Mouse (Mus musculus) liver, postnatal 0 days (tissue): Measurements from ENCODE around the gene Rtl8b. TPM values are rescaled to one million over a fixed set of nuclear protein-coding genes. Genes with fewer than 3 reads are reported as not detected.
"Not testable (repeated sequence)": the region's sequence is repeated elsewhere in the genome, so short reads cannot be mapped to it uniquely, and the experiment has no call there.

Source experiments
- ATAC-seq: fragments of 200-750 bp; cut with Nextera tagmentation; 2 replicates; pipeline ENCODE4 v1.8.0; 2017; ENCODE audit warnings: mild to moderate bottlenecking, moderate library complexity
- DNase-seq: peaks from one replicate; pipeline ENCODE4 v3.0.0-alpha.2; 2016
- H3K27ac ChIP-seq: fragments of 300-500 bp; sonication (generic); 2 replicates; pipeline ENCODE4 v1.5.1; 2014; ENCODE audit warnings: antibody characterized with exemption, moderate library complexity, mild to moderate bottlenecking, low read depth
- H3K27me3 ChIP-seq: fragments of 300-500 bp; sonication (generic); 2 replicates; pipeline ENCODE4 v1.6.1; 2014; ENCODE audit warnings: low read length, control low read depth, mixed read lengths; ENCODE audit not compliant: insufficient read depth
- H3K36me3 ChIP-seq: fragments of 300-500 bp; sonication (generic); replicated peaks from 2 replicates; pipeline ENCODE4 v1.6.1; 2014; ENCODE audit warnings: mild to moderate bottlenecking, control low read depth, low read length, moderate library complexity, mixed read lengths; ENCODE audit not compliant: insufficient read depth
- H3K4me1 ChIP-seq: fragments of 300-500 bp; sonication (generic); 2 replicates; pipeline ENCODE4 v1.6.1; 2014; ENCODE audit warnings: antibody characterized with exemption, mild to moderate bottlenecking, control low read depth; ENCODE audit not compliant: insufficient read depth
- H3K4me2 ChIP-seq: fragments of 300-500 bp; sonication (generic); 2 replicates; pipeline ENCODE4 v1.6.1; 2014; ENCODE audit warnings: low read depth, mild to moderate bottlenecking, low read length, moderate library complexity, mixed read lengths
- H3K4me3 ChIP-seq: fragments of 300-500 bp; sonication (generic); 2 replicates; pipeline ENCODE4 v1.5.1; 2014; ENCODE audit warnings: low read depth, low read length
- H3K9ac ChIP-seq: fragments of 300-500 bp; sonication (generic); replicated peaks from 2 replicates; pipeline ENCODE4 v1.6.1; 2014; ENCODE audit warnings: mild to moderate bottlenecking, moderate library complexity
- H3K9me3 ChIP-seq: fragments of 300-500 bp; sonication (generic); 2 replicates; pipeline ENCODE4 v1.6.1; 2016; ENCODE audit warnings: mild to moderate bottlenecking, control low read depth, low read length, mixed read lengths
- CTCF ChIP-seq: sonication (generic); IDR thresholded peaks from 2 replicates; pipeline ENCODE4 v1.5.1; 2016; ENCODE audit warnings: antibody characterized with exemption, low read depth
- EP300 ChIP-seq: IDR thresholded peaks from 2 replicates; pipeline ENCODE4 v1.6.1; 2016; ENCODE audit warnings: antibody characterized with exemption, low read depth, mild to moderate bottlenecking
- WGBS: fragments of 180-500 bp; shearing (Covaris S2); extraction: QIAGEN DNeasy Blood & Tissue Kit; methylation state at CpG from one replicate; pipeline ENCODE4 v1.1.7; 2014; ENCODE audit not compliant: insufficient replicate concordance; 5-methylcytosine and 5-hydroxymethylcytosine counted together
- polyA plus RNA-seq: library from polyadenylated mRNA; unstranded; fragments of >200 nt; fragmentation: Nextera tagmentation; extraction: Ambion mirVana; gene quantifications from 2 replicates; pipeline ENCODE4 v1.2.1, GENCODE M21; 2015

The Rtl8b gene
- polyA plus RNA-seq, 1 experiment from 2014 or later = 9.3 TPM

DNA sequence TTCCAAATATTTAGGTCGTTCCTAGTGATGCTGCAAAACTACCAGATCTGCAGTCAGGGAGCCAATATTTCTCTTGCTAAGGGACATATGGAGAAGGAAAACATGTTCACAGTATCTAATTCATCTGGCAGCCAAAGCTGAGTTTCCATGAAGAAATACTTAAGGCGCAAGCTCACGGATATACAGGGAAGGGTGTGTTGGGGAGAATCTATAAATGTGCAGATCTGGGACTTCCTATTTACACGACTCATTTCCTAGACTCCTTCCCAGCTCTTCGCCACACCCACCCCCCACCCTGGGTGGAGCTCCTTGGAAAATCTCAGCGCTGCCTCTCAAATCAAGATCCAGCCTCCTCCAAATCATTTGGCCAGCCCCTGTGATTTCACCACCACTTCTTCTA lies 24.3 kb downstream of the Rtl8b start:
- H3K4me3 ChIP-seq = no peak overlapping the region
- H3K9ac ChIP-seq = no peak overlapping the region
- no peak for DNase-seq
- TF ChIP-seq CTCF (no peak), EP300 (no peak)
- H3K27me3 ChIP-seq = no peaks in the 10 kb centered on the region
- H3K36me3 ChIP-seq = no peaks in the 10 kb centered on the region
- H3K9me3 ChIP-seq = no peaks in the 10 kb centered on the region
- no peak overlapping the region for H3K4me2 ChIP-seq
- no peak for ATAC-seq
- WGBS = 64% methylated on average over 6 of the region's 6 CpGs
- no peak overlapping the region for H3K27ac ChIP-seq
- H3K4me1 ChIP-seq = peaks cover 3% of the 10 kb centered on the region; the same call in 1 of the 2 replicates

DNA sequence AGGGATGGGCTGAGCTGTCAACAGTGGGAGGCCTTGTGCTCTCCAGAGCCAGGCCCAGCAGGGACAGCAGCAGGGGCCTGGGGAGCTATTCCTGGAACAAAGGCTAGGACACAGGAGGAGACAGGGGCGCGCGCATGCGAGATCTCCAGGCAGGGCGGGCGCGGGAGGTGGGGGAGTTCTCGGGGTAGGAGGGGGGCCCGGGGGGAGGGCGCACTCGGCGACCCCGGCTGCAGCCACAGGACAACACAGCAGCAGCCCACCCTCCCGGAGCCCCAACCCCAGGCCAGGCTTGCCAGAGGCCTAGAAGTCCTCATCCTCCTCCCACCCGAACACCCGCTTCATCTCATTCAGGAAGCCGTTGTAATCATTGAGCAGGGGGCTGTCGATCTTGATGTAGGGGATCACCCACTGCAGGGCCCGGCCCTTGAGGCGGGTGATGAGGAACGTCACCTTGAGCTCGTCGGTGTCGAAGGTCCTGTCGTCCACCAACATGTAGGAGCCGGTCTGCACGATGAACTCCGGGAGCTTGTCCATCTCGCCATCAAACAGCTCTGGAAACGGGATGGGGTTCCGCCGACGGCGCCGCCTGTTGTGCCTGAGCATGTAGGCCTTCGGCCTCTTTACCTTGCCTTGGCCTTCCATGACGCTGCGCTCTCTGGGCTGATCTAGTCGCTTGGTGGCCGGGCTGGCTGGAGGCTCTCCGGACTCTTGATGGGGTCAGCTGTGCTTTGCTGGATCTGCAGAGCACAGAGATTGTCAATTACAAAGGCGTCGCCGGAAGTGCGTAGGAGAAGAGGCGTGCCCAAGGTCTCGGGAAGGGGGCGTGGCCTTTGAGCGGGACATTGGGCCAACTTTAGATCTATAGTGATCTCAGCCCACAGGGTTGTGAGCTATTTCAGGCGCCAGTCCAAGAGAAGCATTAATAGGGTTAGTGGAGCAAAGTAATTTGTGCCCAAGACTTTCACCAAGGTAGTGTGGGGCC lies 26.9 kb downstream of the Rtl8b start, which contains the start of gene Rtl8a:
Rtl8a (minus strand) TSS at position 703 of the 982 bp plus-strand sequence.
- Histone ChIP-seq H3K4me2 (peak within 1 kb of the TSS; percentile 46), H3K4me3 (peak within 1 kb of the TSS; percentile 36; the same call in 1 of the 2 replicates)
- ATAC-seq = peak; percentile 96
- not testable (repeated sequence) for H3K36me3 ChIP-seq, H3K9ac ChIP-seq, H3K27me3 ChIP-seq, H3K9me3 ChIP-seq, H3K27ac ChIP-seq, H3K4me1 ChIP-seq
- WGBS = 16% methylated on average over 10 of the region's 50 CpGs
- DNase-seq = peak; percentile 80

DNA sequence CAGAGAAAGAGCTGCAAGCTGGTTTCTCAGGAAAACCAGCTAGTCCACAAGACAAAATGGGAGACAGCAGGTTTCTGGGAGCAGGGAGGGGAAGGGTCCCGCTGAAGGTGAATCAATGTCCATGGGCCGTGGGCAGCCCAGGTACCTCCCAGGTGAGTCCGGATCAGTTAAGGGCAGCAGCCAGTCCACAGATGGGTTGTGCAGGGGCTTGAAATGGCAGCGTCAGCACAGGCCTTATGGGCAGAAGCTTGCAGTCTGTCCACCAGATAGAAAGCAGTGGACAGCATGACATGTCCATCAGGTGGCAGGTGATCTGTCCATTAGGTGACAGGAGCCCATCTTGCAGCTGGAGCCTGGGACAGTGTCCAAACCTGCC lies 27.6 kb downstream of the Rtl8b start:
- WGBS = 62% methylated on average over 4 of the region's 4 CpGs
- not testable (repeated sequence) for DNase-seq, H3K4me3 ChIP-seq, H3K4me1 ChIP-seq, H3K4me2 ChIP-seq, H3K36me3 ChIP-seq, H3K9ac ChIP-seq, H3K9me3 ChIP-seq, ATAC-seq, H3K27ac ChIP-seq, H3K27me3 ChIP-seq

DNA sequence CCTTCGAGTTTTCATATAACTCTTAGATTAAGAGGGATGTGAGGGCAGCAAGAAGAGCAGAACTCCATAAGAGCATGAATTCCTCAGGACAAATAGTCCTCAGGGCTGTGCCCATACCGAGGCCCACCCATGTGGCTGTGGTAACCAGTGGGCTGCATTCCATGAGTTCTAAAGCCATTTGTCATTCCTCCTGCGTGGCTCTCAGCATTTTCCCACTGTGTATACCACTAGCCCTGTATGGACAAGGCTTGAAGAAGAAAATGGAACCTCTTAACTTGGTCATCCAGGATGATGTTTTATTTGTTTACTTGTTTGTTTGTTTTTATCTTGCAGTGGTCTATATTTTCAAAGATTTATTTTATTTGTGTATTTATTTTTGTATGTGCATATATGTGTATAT lies 32.1 kb downstream of the Rtl8b start:
- H3K4me2 ChIP-seq, H3K9ac ChIP-seq, H3K9me3 ChIP-seq, ATAC-seq, DNase-seq, H3K27ac ChIP-seq, H3K27me3 ChIP-seq, H3K36me3 ChIP-seq, H3K4me1 ChIP-seq, H3K4me3 ChIP-seq: not testable (repeated sequence)
- WGBS = 48% methylated on average over 3 of the region's 3 CpGs

Other genes starting within 250 kb of the Rtl8b start
- gene Etd, start 235.5 kb downstream of the Rtl8b start, polyA plus RNA-seq = not detected in 2 replicates
- 3.7 and 4.1 TPM in 2 replicates for gene Rtl8c, start 62.4 kb downstream of the Rtl8b start, polyA plus RNA-seq
- not detected in 2 replicates for gene Gm14597, start 61.4 kb downstream of the Rtl8b start, polyA plus RNA-seq
- gene Rtl8a, start 26.7 kb downstream of the Rtl8b start, polyA plus RNA-seq = 9.1 and 9.4 TPM in 2 replicates
- 0.12 and 0.24 TPM in 2 replicates for gene 4930502E18Rik, start 54.4 kb upstream of the Rtl8b start, polyA plus RNA-seq
- gene 1700013H16Rik, start 87.4 kb upstream of the Rtl8b start, polyA plus RNA-seq = not detected in 2 replicates
- not detected in 2 replicates for gene Zfp36l3, start 106.0 kb upstream of the Rtl8b start, polyA plus RNA-seq
- 3.5 and 3.6 TPM in 2 replicates for gene Xlr, start 127.3 kb upstream of the Rtl8b start, polyA plus RNA-seq